Mouse (Mus musculus) limb, embryonic 15.5 days (tissue): Measurements from ENCODE around the gene Colgalt1. TPM values are rescaled to one million over a fixed set of nuclear protein-coding genes. Genes with fewer than 3 reads are reported as not detected.

Experiments
- ATAC-seq: fragments of 200-750 bp; cut with Nextera tagmentation; 2 replicates; pipeline ENCODE4 v1.8.0; 2017; ENCODE audit warnings: low read depth, moderate TSS enrichment; ENCODE audit not compliant: insufficient number of reproducible peaks, low FRiP score, low TSS enrichment
- H3K27ac ChIP-seq: fragments of 300-500 bp; sonication (generic); 2 replicates; pipeline ENCODE4 v1.5.1; 2015; ENCODE audit warnings: moderate library complexity, mild to moderate bottlenecking, inconsistent platforms
- H3K27me3 ChIP-seq: fragments of 300-500 bp; sonication (generic); 2 replicates; pipeline ENCODE4 v1.6.1; 2015; ENCODE audit warnings: inconsistent platforms
- H3K36me3 ChIP-seq: fragments of 300-500 bp; sonication (generic); 2 replicates; pipeline ENCODE4 v1.6.1; 2015; ENCODE audit warnings: inconsistent platforms
- H3K4me1 ChIP-seq: fragments of 300-500 bp; sonication (generic); 2 replicates; pipeline ENCODE4 v1.6.1; 2015; ENCODE audit warnings: inconsistent platforms
- H3K4me2 ChIP-seq: fragments of 300-500 bp; sonication (generic); 2 replicates; pipeline ENCODE4 v1.6.1; 2015; ENCODE audit warnings: mild to moderate bottlenecking, inconsistent platforms
- H3K4me3 ChIP-seq: fragments of 300-500 bp; sonication (generic); 2 replicates; pipeline ENCODE4 v1.5.1; 2015; ENCODE audit warnings: mild to moderate bottlenecking, inconsistent platforms
- H3K9ac ChIP-seq: fragments of 300-500 bp; sonication (generic); 2 replicates; pipeline ENCODE4 v1.6.1; 2015; ENCODE audit warnings: inconsistent platforms
- H3K9me3 ChIP-seq: fragments of 300-500 bp; sonication (generic); 2 replicates; pipeline ENCODE4 v1.6.1; 2016; ENCODE audit warnings: inconsistent platforms
- WGBS: fragments of 180-500 bp; shearing (Covaris S2); methylation state at CpG from one replicate; pipeline ENCODE4 v1.1.7; 2015; 5-methylcytosine and 5-hydroxymethylcytosine counted together
- polyA plus RNA-seq: library from polyadenylated mRNA; unstranded; fragments of >200 nt; fragmentation: Nextera tagmentation; extraction: Ambion mirVana; gene quantifications from 2 replicates; pipeline ENCODE4 v1.2.1, GENCODE M21; 2015

The Colgalt1 gene
- polyA plus RNA-seq, 1 experiment from 2014 or later: 105 TPM

GRCm38 (mm10) chr8:71630761-71631160 lies 20.0 kb downstream of the Colgalt1 start:
- H3K27me3 ChIP-seq: peaks cover 48% of the 10 kb centered on the region
- WGBS: 84% methylated on average over 6 of the region's 6 CpGs

GRCm38 (mm10) chr8:71631897-71632296 lies 21.1 kb downstream of the Colgalt1 start:
- Histone ChIP-seq H3K9ac (no peak overlapping the region), H3K27me3 (peaks cover 51% of the 10 kb centered on the region), H3K27ac (no peak overlapping the region), H3K9me3 (no peaks in the 10 kb centered on the region; the same call in 1 of the 2 replicates), H3K4me2 (no peak overlapping the region), H3K4me1 (peaks cover 45% of the 10 kb centered on the region), H3K36me3 (no peaks in the 10 kb centered on the region), H3K4me3 (no peak overlapping the region)
- 69% methylated on average over 2 of the region's 2 CpGs for WGBS
- no peak for ATAC-seq

More at GRCm38 (mm10) chr8:71630761-71631160, 20.0 kb downstream of the Colgalt1 start:
- no peak overlapping the region for H3K4me2 ChIP-seq
- H3K9ac ChIP-seq: no peak overlapping the region
- 0 out of 2 replicates have a peak, but pooled peaks cover 3% of the 10 kb centered on the region for H3K36me3 ChIP-seq
- H3K4me3 ChIP-seq: no peak overlapping the region
- H3K4me1 ChIP-seq: peaks cover 46% of the 10 kb centered on the region
- no peak overlapping the region for H3K27ac ChIP-seq
- no peak for ATAC-seq
- no peaks in the 10 kb centered on the region; the same call in 1 of the 2 replicates for H3K9me3 ChIP-seq

DNA sequence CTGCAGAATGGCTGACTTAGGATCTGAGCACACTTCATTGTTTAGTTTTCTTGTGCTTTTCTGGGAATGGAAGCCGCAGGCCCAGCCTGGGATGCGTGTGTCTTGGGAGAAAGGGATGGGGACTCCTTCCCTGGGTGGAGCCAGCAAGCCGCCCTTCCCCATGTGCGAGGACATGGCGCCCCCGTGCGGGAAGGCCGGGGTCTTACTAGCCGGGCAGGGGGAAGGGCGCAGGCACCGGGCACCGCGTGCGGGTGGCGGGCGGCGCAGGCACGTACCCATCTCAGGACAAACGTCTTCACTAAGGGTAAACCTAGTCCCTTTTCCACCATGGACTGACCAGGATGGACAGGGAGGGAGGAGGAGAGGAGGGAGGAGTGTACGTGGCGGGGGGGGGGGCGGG lies 22.4 kb downstream of the Colgalt1 start:
- Histone ChIP-seq H3K4me1 (peaks cover 32% of the 10 kb centered on the region), H3K4me2 (no peak overlapping the region), H3K4me3 (peak overlapping the region; percentile 14; the same call in 1 of the 2 replicates), H3K9me3 (no peaks in the 10 kb centered on the region; the same call in 1 of the 2 replicates), H3K36me3 (no peaks in the 10 kb centered on the region), H3K27me3 (peaks cover 51% of the 10 kb centered on the region), H3K27ac (no peak overlapping the region), H3K9ac (no peak overlapping the region)
- ATAC-seq: no peak
- 12% methylated on average over 19 of the region's 22 CpGs for WGBS

DNA sequence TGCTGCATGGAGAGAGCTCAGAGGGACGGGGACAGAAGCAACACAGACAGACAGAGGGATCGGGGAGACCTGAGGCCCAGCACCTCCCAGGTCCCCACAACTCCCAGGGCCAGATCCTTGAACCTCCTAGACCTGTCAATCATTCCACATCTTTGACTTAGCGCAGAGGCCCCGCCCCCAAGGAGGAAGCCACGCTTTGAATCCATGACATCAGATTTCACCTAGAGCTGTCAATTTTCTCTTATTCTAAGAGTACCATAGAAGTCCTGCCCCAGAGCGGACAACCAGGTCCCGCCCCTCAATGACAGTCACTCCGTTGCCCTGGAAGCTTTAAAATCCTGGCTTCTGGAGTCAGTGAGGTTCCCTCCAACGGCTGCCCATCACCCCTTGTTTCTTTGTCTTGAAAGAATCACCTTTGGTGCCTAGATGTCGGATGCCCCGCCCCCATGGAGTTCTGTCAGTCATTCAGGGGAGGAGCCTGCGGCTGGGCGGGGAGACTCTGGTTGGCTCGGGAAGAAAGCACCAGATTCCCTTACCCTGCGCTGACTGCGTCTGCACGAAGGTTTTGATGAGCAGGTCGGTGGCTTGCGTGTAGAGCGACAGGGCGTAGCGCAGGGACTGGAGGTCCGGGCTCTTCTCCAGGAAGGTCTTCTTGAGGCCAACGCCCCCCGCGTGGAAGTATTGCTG lies 23.3 kb downstream of the Colgalt1 start:
- peak overlapping the region; percentile 44 for H3K4me2 ChIP-seq
- peaks cover 51% of the 10 kb centered on the region for H3K27me3 ChIP-seq
- peak; percentile 15; the same call in 1 of the 2 replicates for ATAC-seq
- H3K4me3 ChIP-seq: peak overlapping the region; percentile 24
- H3K9ac ChIP-seq: no peak overlapping the region
- H3K27ac ChIP-seq: no peak overlapping the region
- H3K4me1 ChIP-seq: peaks cover 22% of the 10 kb centered on the region
- no peaks in the 10 kb centered on the region for H3K36me3 ChIP-seq
- WGBS: 2% methylated on average over 26 of the region's 26 CpGs
- no peaks in the 10 kb centered on the region; the same call in 1 of the 2 replicates for H3K9me3 ChIP-seq

DNA sequence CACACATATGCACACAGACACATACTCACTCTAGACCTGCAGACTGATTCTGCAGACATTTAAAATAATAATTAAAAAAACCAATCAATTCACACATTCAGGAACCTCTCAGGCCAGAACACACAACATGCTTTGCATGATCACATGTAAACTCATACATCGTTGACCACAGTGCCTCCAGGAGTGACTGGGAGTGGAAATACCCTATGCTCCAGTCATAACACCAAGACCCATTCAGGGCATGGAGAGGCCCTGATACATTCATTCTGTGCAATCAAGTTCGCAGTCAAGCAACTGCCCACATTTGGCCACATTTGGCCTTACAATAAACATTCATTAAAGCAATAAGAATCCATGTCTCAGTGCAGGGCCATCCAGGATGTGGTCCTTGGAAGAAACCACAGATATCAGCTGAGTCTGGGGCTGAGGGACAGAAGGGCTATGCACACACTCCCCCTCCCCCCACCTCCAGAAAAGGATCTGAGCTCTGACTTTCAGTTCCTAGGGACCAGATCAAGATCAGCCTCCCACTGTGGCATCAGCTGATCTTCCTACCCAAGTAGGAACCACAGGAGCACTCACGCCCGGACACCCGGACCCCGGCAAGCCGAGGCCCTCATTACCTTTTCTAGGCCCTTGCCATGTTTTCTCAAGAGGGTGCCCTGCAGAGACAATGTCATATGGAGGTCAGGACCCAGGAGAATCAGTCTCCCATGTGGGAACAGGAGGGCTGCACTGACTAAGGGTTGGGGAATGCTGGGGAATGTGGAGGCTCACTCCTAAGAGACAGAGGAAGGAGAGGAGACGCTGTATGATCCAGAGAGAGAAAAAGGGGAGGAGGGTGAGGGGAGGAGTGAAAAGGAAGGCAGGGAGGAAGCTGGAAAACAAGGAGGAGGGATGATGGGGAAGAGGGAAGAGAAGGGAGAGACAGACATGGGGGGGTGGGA lies 26.6 kb downstream of the Colgalt1 start:
- 70% methylated on average over 8 of the region's 8 CpGs for WGBS
- Histone ChIP-seq H3K9ac (no peak overlapping the region), H3K36me3 (no peaks in the 10 kb centered on the region), H3K27ac (no peak overlapping the region), H3K27me3 (peaks cover 28% of the 10 kb centered on the region), H3K4me2 (no peak overlapping the region), H3K9me3 (no peaks in the 10 kb centered on the region; the same call in 1 of the 2 replicates), H3K4me3 (no peak overlapping the region), H3K4me1 (peaks cover 11% of the 10 kb centered on the region)
- ATAC-seq: no peak

DNA sequence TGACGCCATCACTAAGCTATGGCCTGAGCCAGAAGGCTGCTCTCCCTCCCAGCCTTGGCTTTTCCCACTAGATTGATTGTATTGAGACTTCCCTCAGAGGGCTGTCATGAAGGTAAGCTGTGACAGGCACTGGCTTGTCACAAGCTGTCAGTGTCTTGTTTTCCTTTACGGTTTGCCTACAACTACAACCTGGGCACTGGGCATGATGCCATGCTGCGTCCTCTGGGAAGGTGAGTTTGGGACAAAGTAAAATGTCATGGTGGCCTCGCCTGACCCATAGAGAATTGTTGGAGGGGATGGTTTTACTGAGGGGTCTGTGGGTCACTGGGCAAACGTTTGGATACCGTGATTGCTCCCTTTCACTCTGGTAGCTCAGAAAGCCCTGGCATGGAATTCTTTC lies 27.5 kb downstream of the Colgalt1 start:
- Histone ChIP-seq H3K36me3 (no peaks in the 10 kb centered on the region), H3K27me3 (peaks cover 21% of the 10 kb centered on the region), H3K4me2 (no peak overlapping the region), H3K4me1 (peaks cover 11% of the 10 kb centered on the region), H3K9me3 (no peaks in the 10 kb centered on the region), H3K27ac (no peak overlapping the region), H3K9ac (no peak overlapping the region), H3K4me3 (no peak overlapping the region)
- 64% methylated on average over 6 of the region's 6 CpGs for WGBS
- no peak for ATAC-seq

- Histone ChIP-seq H3K27ac (no peak overlapping the region), H3K4me3 (no peak overlapping the region), H3K4me1 (peaks cover 3% of the 10 kb centered on the region), H3K36me3 (no peaks in the 10 kb centered on the region), H3K9me3 (no peaks in the 10 kb centered on the region), H3K27me3 (peaks cover 14% of the 10 kb centered on the region), H3K9ac (no peak overlapping the region), H3K4me2 (no peak overlapping the region)
- ATAC-seq: no peak
- 88% methylated on average over 4 of the region's 4 CpGs for WGBS
Measured at GRCm38 (mm10) chr8:71639318-71639717, 28.5 kb downstream of the Colgalt1 start.

- Histone ChIP-seq H3K4me2 (no peak overlapping the region), H3K4me1 (no peaks in the 10 kb centered on the region), H3K9ac (no peak overlapping the region), H3K27ac (no peak overlapping the region), H3K27me3 (no peaks in the 10 kb centered on the region), H3K4me3 (no peak overlapping the region), H3K36me3 (no peaks in the 10 kb centered on the region), H3K9me3 (no peaks in the 10 kb centered on the region)
- ATAC-seq: no peak
- WGBS: 79% methylated on average over 9 of the region's 9 CpGs
Measured at GRCm38 (mm10) chr8:71645510-71645909, 34.7 kb downstream of the Colgalt1 start.

- under 1% methylated on average over 24 of the region's 24 CpGs for WGBS
- Histone ChIP-seq H3K4me2 (peak overlapping the region; percentile 33), H3K4me3 (peak overlapping the region; percentile 17; the same call in 1 of the 2 replicates), H3K36me3 (no peaks in the 10 kb centered on the region), H3K9ac (no peak overlapping the region), H3K4me1 (peaks cover 8% of the 10 kb centered on the region), H3K9me3 (no peaks in the 10 kb centered on the region), H3K27me3 (peaks cover 74% of the 10 kb centered on the region), H3K27ac (no peak overlapping the region)
- no peak for ATAC-seq
Measured at GRCm38 (mm10) chr8:71654600-71654999, 43.8 kb downstream of the Colgalt1 start.

GRCm38 (mm10) chr8:71657816-71658215 lies 47.0 kb downstream of the Colgalt1 start:
- no peaks in the 10 kb centered on the region for H3K36me3 ChIP-seq
- H3K4me1 ChIP-seq: peaks cover 13% of the 10 kb centered on the region
- H3K4me2 ChIP-seq: no peak overlapping the region
- WGBS: 20% methylated on average over 9 of the region's 9 CpGs
- H3K9me3 ChIP-seq: no peaks in the 10 kb centered on the region
- H3K27me3 ChIP-seq: peaks cover 89% of the 10 kb centered on the region
- no peak overlapping the region for H3K4me3 ChIP-seq
- H3K27ac ChIP-seq: no peak overlapping the region
- no peak for ATAC-seq
- H3K9ac ChIP-seq: no peak overlapping the region

DNA sequence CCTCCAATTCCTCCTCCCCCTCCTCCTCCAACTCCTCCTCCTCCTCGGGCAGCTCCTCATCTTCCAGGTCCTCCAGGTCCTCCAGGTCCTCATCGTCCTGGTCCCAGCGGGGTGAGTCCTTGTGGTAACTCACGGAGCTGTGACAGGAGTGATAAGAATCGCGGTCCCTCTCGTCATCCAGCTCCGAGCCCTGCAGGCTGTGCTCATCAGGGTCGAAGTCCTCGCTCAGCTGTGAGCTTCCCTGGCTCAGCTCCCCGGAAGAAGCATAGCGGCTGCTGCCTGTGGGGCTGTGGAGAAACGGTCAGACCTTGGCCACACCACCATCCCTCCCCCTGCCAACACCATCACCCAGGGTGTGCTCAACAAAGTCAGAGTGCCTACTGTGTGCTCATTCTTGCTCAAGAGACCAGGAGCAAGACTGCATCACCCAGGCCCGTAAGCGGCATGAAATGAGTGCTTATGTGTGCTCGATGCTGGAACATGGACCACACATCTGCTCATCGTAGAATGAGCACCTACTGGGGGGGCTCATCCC lies 47.8 kb downstream of the Colgalt1 start:
- H3K36me3 ChIP-seq: no peaks in the 10 kb centered on the region
- H3K4me1 ChIP-seq: peaks cover 13% of the 10 kb centered on the region
- no peak overlapping the region for H3K4me3 ChIP-seq
- H3K27ac ChIP-seq: no peak overlapping the region
- ATAC-seq: no peak
- H3K9ac ChIP-seq: no peak overlapping the region
- no peaks in the 10 kb centered on the region for H3K9me3 ChIP-seq
- H3K27me3 ChIP-seq: peaks cover 89% of the 10 kb centered on the region
- H3K4me2 ChIP-seq: no peak overlapping the region
- 33% methylated on average over 17 of the region's 17 CpGs for WGBS
